Mouse (Mus musculus): ENCODE results near the gene Vmn2r51.
"Not testable (repeated sequence)": the region's sequence is repeated elsewhere in the genome, so short reads cannot be mapped to it uniquely, and the experiment has no call there.

Vmn2r51 gene

DNA sequence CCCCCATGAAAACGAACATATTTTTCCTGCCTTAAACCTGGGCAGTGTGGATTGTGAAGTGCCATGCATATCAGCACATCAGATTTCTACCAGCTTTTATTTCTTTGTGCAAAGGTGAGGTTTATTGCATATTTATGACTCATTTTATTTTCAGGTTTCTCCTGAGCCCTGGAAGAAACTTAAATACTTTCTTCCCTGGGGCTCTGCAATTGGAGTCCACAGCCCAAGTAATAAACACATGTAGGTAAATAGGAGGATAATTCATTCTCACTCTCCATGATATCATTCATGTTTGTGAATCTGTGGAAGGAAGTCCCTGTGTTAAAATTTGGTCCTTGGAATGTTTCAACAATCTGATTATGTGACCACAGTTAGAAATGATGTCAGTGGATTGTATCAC is at the start of gene Vmn2r51:
Gene Vmn2r51 (minus strand): TSS at position 101 of the 400 bp plus-strand sequence.
- DNase-seq (ENCODE audit: low read depth): not testable (repeated sequence)

DNA sequence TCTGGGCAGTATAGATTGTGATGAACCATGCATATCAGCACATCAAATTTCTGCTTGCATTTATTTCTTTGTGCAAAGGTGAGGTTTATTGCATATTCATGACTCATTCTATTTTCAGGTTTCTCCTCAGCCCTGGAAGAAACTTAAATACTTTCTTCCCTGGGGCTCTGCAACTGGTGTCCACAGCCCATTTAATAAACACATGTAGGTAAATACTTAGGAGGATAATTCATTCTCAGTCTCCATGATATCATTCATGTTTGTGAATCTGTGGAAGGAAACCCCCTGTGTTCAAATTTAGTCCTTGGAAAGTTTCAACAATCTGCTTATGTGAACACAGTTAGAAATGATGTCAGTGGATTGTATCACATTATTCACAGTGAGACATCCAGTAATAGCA is 52.3 kb downstream of the Vmn2r51 start, which contains the start of gene Vmn2r50:
Gene Vmn2r50 (minus strand): TSS at position 101 of the 400 bp plus-strand sequence.
- DNase-seq (ENCODE audit: low read depth): not testable (repeated sequence)

All from c-Kit-positive CD71-positive TER-119-negative erythroid progenitor cells, embryonic 14.5 days (primary cell).